Mouse (Mus musculus): Measurements from ENCODE around the gene Mrps23.

Mrps23 gene

DNA sequence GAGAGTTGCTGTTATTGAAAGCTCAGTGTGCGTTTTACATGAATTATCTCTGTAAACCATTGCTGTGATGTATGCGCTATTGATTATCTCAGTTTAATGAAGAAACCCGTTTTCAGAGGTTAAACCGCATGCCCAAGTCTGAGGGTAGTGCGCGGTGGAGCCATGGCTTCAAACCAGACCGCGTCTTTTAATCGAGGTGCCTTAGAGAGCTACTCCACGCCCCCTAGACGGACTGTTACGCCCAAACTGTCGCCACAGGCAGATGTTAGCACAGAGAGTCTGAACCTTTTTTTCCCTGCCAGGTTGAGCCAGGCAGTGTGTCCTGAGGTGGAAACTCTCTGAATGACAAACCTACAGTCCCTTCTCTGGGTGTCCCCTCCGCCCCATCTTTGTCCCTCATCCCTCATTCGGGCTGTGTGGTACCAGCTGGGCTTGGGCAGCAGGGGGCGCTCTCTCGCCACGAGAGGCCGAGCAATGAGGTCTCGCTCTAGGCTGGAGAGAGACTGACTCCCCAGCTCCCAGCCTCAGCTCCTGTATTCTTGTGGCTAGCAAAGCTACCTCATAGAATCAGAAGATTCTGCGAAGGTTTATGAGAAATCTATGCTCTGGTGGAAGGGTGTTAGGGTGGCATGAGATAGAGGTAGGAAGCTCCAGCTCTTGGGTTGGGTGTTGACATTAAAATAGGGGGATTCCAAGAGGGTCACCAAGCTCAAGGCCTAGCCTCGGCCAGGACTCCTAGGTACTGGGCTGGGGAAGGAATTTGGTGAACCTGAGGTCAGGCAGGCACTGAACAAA is 48.0 kb downstream of the Mrps23 start:
- DNase-seq = peak; percentile 50 to 51

DNA sequence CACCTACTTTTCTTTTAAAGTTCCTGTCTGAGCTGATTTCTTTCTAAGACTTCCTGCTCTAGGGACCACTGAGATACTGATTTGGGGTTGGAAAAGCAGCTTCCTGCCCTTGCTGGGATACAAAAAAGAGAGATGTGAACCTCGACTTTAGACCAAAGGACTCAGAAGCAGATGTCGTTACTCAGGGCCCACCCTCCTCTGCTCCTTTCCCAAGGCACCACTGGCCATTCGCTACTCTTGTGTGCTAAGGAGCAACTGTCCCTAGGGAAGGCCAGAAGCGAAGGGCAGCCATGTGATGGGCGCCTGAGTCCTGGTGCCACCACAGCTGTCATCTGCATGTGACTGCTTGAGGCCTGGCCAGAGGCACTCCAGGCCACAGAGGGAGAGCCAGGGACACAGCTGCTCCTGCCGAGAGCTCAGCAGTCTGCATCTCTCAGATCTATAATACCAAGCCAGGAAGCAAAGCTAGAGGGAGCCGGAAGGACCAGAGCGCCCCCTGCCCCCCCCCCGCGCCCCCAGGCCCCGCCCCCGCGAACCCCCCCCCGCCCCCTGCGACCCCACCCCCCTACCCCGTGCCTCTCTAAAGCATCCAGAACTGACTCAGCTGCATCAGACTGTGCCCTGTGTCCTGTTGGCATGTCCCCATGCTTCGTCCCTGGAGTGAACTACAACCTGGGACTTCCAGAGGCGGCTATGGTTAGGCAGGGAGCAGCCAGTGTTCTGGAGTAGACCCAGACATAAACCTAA is 48.8 kb downstream of the Mrps23 start:
- no peak for DNase-seq

DNA sequence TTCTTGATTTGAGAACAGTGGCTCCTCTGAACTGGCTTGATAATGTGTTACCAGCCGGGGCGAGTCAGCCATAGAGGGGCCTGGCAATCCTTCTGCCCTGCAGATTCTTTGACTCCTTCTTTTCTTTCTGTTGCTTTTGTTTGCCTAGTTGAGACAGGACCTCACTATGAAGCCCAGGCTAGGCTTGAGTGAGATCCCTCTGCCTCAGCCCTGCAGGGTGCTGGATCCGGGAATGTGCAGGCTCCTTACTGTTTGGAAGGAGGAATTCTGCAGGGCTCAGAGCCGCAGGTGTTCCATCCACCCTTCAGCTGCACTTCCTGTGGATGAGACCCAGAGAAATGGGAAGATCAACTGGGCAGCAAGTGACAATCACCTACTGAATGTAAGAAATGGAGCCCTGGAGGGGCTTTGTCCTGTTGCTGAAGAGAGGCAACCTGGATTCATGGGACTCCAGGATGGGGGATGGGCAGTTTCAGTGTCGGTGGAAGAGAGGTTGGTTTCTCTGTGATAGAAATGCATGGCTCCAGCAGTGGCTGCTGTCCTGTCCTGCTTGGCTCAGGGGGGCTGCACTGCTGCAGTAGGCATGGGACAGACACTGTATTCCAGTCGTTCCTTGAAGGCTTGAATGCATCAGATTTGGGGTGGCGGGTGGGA is 49.5 kb downstream of the Mrps23 start:
- DNase-seq = no peak

DNA sequence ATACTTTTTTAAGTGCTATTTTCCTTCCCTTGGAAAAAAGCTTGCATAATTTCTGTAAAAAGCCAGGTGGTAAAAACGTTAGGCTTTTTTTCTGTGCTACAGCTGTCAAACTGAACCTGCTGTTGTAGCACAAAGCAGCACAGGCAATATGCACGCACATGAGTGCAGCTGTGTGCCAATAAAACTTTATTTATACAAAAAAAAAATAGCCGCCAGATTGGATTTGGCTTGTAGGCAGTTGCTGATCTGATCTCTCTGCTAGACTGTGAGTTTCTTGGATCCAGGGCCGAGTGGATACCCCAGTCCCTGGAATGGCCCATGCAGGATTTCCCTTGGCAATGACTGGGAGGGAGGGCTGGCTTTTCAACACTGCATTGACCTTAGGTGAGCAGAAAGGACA is 53.5 kb downstream of the Mrps23 start:
- no peak for DNase-seq

DNA sequence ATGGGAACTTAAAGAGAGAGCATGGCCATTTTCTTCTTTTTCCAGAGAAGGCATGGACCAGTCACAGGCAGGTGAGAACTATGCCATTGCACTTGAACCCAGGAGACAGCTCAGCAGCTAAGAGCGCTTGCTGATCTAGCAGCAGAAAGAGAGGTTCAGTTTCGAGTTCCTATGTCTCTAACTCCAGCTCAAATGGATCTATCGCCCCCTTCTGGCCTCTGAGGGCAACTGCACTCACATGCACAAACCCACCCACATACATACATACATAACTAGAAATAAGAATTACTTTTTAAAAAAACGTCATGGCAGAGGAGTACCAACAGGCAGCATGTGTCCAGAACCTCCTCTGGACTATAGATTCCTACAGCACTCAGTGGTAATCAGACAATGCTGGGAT is 54.0 kb downstream of the Mrps23 start:
- no peak for DNase-seq

DNA sequence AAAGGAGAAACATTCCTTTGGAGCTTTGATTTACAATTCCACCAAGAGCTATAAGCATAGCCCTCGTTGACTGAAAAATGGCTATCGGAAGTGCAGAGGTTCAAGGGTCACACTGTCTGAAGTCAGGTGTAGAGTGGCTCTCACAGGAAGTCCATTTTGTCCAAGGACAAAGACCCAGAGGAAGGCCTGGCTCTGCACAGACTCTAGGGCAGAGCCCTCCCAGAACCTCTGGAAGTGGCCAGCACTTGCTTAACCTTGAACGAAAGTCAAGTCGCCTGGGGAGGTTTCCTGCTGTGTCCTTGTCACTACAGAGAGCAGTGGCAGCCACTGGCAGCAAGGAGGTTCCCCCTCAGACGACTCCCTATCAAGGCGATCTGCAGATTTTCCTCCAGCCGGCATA is 56.3 kb downstream of the Mrps23 start:
- DNase-seq = no peak
